Mouse (Mus musculus): ENCODE data around the gene Shisa8. TPM values are rescaled to one million over a fixed set of nuclear protein-coding genes. Genes with fewer than 3 reads are reported as not detected.
A peak's percentile ranks its signal among the peaks of the same experiment; 100 is the strongest.

Gene Shisa8
- polyA plus RNA-seq, 1 experiment from 2014 or later, result 0.32 TPM

DNA sequence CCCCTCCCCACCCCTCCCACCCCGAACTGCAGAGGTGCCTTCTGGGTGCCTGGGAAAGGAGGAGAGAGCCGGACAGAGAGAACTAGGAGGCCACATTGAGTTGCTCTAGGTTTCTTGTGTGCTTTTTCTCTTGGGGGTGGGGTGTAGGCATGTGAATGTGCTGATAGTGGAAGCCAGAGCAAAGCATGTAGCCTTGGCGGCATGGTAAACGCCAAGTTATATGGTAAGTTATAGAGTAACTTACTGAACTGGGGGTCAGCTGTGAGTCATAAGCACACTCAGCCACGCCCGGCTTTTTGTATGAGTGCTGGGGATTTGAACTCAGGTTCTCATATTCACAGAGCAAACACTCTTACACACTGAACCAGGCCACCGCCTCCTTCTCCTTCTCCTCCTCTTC lies 48.1 kb downstream of the Shisa8 start:
- H3K27ac ChIP-seq (ENCODE audit: low read length), result peak overlapping the region; percentile 49
- ATAC-seq (replicated peaks; ENCODE audit: extremely low read depth, insufficient read depth, low FRiP score), result no peak
- H3K4me2 ChIP-seq (ENCODE audit: low read depth, low read length), result no peak overlapping the region

DNA sequence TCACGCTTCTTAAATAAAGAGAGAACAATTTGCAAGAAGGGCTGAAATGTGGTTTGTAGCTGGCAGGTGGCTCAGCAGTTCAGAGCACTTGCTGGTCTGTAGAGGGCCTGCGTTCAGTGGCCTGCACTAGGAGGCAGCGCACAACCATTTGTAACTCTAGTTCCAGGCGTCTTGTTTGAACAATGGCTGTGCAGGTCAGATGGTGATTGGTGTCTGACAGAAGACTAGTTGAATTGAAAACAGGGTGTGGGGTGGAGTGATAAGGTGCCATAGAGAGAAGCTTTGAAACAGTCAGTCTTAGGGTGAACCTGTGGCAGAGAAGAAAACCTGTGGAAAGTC lies 48.6 kb downstream of the Shisa8 start:
- ATAC-seq (replicated peaks; ENCODE audit: extremely low read depth, insufficient read depth, low FRiP score), result no peak
- H3K4me2 ChIP-seq (ENCODE audit: low read depth, low read length), result no peak overlapping the region
- no peaks in the 10 kb centered on the region for H3K36me3 ChIP-seq (ENCODE audit: control insufficient read depth, insufficient read depth)
- WGBS, result 61% methylated on average over 4 of the region's 4 CpGs
- no peak overlapping the region for H3K4me3 ChIP-seq (ENCODE audit: low read length)
- no peaks in the 10 kb centered on the region for H3K27me3 ChIP-seq (ENCODE audit: control insufficient read depth, insufficient read depth, low read length)
- H3K4me1 ChIP-seq (ENCODE audit: control insufficient read depth, insufficient read depth, low read length), result peaks cover 58% of the 10 kb centered on the region
- H3K27ac ChIP-seq (ENCODE audit: low read length), result peak overlapping the region; percentile 49
- H3K9ac ChIP-seq (ENCODE audit: low read length), result no peak overlapping the region
- no peaks in the 10 kb centered on the region for H3K9me3 ChIP-seq (replicated peaks; ENCODE audit: control insufficient read depth, low read length)

More for the DNA sequence above, 48.1 kb downstream of the Shisa8 start:
- Histone ChIP-seq H3K27me3 (ENCODE audit: control insufficient read depth, insufficient read depth, low read length) (no peaks in the 10 kb centered on the region), H3K4me1 (ENCODE audit: control insufficient read depth, insufficient read depth, low read length) (peaks cover 62% of the 10 kb centered on the region), H3K4me3 (ENCODE audit: low read length) (no peak overlapping the region), H3K36me3 (ENCODE audit: control insufficient read depth, insufficient read depth) (no peaks in the 10 kb centered on the region), H3K9me3 (replicated peaks; ENCODE audit: control insufficient read depth, low read length) (no peaks in the 10 kb centered on the region), H3K9ac (ENCODE audit: low read length) (0 out of 2 replicates have a peak overlapping the region, but pooled peaks have one; percentile 28)
- 55% methylated on average over 7 of the region's 7 CpGs for WGBS

GRCm38 (mm10) chr15:82163356-82164060 lies 49.1 kb downstream of the Shisa8 start:
- no peak for ATAC-seq (replicated peaks; ENCODE audit: extremely low read depth, insufficient read depth, low FRiP score)
- H3K4me2 ChIP-seq (ENCODE audit: low read depth, low read length), result no peak overlapping the region
- WGBS, result 77% methylated on average over 10 of the region's 10 CpGs
- H3K4me1 ChIP-seq (ENCODE audit: control insufficient read depth, insufficient read depth, low read length), result peaks cover 58% of the 10 kb centered on the region
- H3K27ac ChIP-seq (ENCODE audit: low read length), result peak overlapping the region; percentile 49
- no peaks in the 10 kb centered on the region for H3K36me3 ChIP-seq (ENCODE audit: control insufficient read depth, insufficient read depth)
- no peaks in the 10 kb centered on the region for H3K27me3 ChIP-seq (ENCODE audit: control insufficient read depth, insufficient read depth, low read length)
- no peak overlapping the region for H3K4me3 ChIP-seq (ENCODE audit: low read length)
- no peaks in the 10 kb centered on the region for H3K9me3 ChIP-seq (replicated peaks; ENCODE audit: control insufficient read depth, low read length)
- H3K9ac ChIP-seq (ENCODE audit: low read length), result no peak overlapping the region

DNA sequence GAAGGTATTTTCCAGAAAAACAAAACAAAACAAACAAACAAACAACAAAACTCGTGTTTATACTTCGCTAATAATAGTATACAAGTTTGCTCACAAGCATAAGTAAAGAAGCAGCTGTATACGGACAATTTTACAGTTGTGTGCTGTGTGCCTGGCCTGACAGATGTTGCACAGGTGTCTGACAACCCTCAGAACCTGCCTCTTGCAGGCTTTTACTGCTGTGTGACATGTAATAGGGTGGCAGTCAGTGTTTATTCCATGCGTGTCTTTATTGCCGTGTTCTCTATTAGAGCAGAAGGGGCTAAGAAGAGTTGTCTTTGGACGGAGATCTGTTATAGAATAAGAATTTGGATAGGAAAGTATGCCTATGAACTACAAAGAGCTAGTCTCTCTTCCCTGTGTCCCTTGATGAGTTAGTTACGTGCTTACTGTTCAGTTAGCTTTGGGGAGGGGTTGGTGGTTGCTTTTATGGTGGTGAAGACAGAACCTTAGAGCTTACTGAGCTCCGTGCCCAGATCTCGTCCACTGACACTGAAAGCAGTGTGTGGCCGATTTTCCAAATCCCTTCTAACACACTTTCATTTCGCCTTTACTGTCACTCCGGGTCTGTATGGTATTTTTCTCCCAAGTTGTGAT lies 50.5 kb downstream of the Shisa8 start:
- Histone ChIP-seq H3K36me3 (ENCODE audit: control insufficient read depth, insufficient read depth) (no peaks in the 10 kb centered on the region), H3K9me3 (replicated peaks; ENCODE audit: control insufficient read depth, low read length) (no peaks in the 10 kb centered on the region), H3K4me3 (ENCODE audit: low read length) (no peak overlapping the region), H3K4me2 (ENCODE audit: low read depth, low read length) (no peak overlapping the region), H3K4me1 (ENCODE audit: control insufficient read depth, insufficient read depth, low read length) (peaks cover 49% of the 10 kb centered on the region), H3K27me3 (ENCODE audit: control insufficient read depth, insufficient read depth, low read length) (no peaks in the 10 kb centered on the region), H3K9ac (ENCODE audit: low read length) (no peak overlapping the region), H3K27ac (ENCODE audit: low read length) (peak overlapping the region; percentile 72; the same call in 1 of the 2 replicates)
- no peak for ATAC-seq (replicated peaks; ENCODE audit: extremely low read depth, insufficient read depth, low FRiP score)
- WGBS, result 87% methylated on average over 12 of the region's 12 CpGs

DNA sequence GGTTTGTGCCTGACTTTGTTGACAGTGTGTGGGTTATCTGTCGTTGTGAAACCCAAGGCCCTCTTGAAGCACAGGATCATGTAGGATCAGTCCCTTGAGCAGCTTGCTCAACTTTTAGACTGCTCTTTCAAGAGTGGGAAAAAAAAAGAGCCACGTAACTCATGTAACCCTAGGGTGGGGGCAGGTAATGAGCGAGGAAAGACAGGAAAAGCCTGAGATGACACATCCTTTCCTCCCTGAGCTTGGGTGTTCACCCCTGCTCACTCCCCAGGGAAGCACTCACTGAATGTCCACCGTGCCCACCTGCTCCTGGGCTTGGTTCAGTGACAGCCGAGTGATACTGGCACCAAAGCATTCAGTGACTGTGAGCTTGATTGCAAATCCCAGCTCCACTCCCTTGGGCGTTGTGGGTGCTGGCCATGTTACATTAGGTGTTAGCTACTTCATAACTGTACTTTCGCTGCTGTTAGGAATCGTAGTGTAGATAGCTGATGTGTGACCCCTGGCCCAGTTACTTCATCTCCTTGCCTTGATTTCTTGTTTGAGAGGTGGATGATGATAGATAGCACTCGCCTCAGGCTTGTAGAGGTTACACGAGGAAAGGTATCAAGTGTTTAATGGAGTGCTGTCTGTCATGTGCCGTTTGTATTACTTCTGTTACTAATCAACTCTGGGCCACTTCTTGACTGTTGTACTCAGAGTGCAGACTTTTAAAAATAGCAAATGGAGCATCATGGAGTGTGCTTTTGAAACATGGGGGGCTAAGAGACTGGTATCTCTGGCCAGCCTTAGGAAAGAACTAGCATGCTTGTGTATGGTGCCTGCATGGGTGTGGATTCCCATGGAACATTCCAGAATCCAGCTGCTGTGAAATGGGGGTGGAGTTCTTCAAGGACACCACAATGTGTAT lies 51.6 kb downstream of the Shisa8 start:
- no peak overlapping the region for H3K4me2 ChIP-seq (ENCODE audit: low read depth, low read length)
- no peaks in the 10 kb centered on the region for H3K27me3 ChIP-seq (ENCODE audit: control insufficient read depth, insufficient read depth, low read length)
- H3K27ac ChIP-seq (ENCODE audit: low read length), result peak overlapping the region; percentile 72
- 0 out of 2 replicates have a peak overlapping the region, but pooled peaks have one; percentile 11 for H3K9ac ChIP-seq (ENCODE audit: low read length)
- H3K4me3 ChIP-seq (ENCODE audit: low read length), result no peak overlapping the region
- ATAC-seq (replicated peaks; ENCODE audit: extremely low read depth, insufficient read depth, low FRiP score), result no peak
- 44% methylated on average over 11 of the region's 11 CpGs for whole genome bisulfite sequencing
- no peaks in the 10 kb centered on the region for H3K36me3 ChIP-seq (ENCODE audit: control insufficient read depth, insufficient read depth)
- no peaks in the 10 kb centered on the region for H3K9me3 ChIP-seq (replicated peaks; ENCODE audit: control insufficient read depth, low read length)
- peaks cover 41% of the 10 kb centered on the region for H3K4me1 ChIP-seq (ENCODE audit: control insufficient read depth, insufficient read depth, low read length)

- ATAC-seq (replicated peaks; ENCODE audit: extremely low read depth, insufficient read depth, low FRiP score), result no peak
- no peak overlapping the region for H3K27ac ChIP-seq (ENCODE audit: low read length)
- no peaks in the 10 kb centered on the region for H3K27me3 ChIP-seq (ENCODE audit: control insufficient read depth, insufficient read depth, low read length)
- H3K4me1 ChIP-seq (ENCODE audit: control insufficient read depth, insufficient read depth, low read length), result peaks cover 32% of the 10 kb centered on the region
- whole genome bisulfite sequencing, result 84% methylated on average over 9 of the region's 9 CpGs
- no peaks in the 10 kb centered on the region for H3K36me3 ChIP-seq (ENCODE audit: control insufficient read depth, insufficient read depth)
- no peak overlapping the region for H3K4me2 ChIP-seq (ENCODE audit: low read depth, low read length)
- H3K9me3 ChIP-seq (replicated peaks; ENCODE audit: control insufficient read depth, low read length), result no peaks in the 10 kb centered on the region
- H3K9ac ChIP-seq (ENCODE audit: low read length), result no peak overlapping the region
- no peak overlapping the region for H3K4me3 ChIP-seq (ENCODE audit: low read length)
These were observed 53.1 kb downstream of the Shisa8 start for GRCm38 (mm10) chr15:82159471-82159870.

DNA sequence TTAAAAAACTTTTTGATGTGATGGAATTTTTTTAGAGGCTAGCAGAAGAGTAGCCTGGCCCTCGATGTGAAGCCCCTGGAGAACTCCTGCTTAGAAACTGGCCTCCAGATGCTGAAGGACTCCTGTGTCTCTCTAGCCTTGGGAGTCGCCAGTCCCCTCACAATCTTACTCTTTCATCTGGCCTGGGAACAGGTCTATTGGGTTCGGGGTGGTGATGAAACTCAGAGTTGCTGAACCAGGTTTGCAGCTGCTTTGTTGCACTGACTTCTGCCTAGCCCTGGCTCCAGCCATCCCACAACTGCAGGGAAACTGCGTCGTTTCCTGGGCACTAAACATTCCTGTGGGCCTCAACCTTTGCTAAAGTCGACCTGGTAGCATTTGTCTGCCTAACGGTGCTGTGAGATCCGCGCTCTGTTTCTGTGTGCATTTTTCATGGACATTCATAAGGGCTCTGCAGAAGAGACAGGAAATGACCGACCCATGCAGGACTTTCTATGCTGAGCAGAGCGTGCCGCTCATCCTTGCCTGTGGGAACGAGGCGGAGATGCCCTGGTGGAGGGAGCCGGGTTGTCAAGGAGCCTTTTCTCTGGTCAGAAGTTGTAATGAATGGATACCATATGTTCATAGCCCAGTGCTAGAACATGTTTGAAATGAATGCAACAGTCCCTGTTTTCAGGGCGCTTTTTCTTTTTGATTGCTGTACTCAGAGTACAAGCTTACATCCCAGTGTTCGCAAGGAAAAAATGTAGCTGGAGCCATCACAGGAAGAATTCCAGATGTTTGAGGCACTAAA lies 54.2 kb downstream of the Shisa8 start:
- ATAC-seq (replicated peaks; ENCODE audit: extremely low read depth, insufficient read depth, low FRiP score), result no peak
- Histone ChIP-seq H3K9me3 (replicated peaks; ENCODE audit: control insufficient read depth, low read length) (no peaks in the 10 kb centered on the region), H3K27ac (ENCODE audit: low read length) (no peak overlapping the region), H3K9ac (ENCODE audit: low read length) (no peak overlapping the region), H3K4me1 (ENCODE audit: control insufficient read depth, insufficient read depth, low read length) (peaks cover 23% of the 10 kb centered on the region), H3K27me3 (ENCODE audit: control insufficient read depth, insufficient read depth, low read length) (no peaks in the 10 kb centered on the region), H3K36me3 (ENCODE audit: control insufficient read depth, insufficient read depth) (no peaks in the 10 kb centered on the region), H3K4me3 (ENCODE audit: low read length) (no peak overlapping the region), H3K4me2 (ENCODE audit: low read depth, low read length) (no peak overlapping the region)
- 64% methylated on average over 17 of the region's 17 CpGs for WGBS

DNA sequence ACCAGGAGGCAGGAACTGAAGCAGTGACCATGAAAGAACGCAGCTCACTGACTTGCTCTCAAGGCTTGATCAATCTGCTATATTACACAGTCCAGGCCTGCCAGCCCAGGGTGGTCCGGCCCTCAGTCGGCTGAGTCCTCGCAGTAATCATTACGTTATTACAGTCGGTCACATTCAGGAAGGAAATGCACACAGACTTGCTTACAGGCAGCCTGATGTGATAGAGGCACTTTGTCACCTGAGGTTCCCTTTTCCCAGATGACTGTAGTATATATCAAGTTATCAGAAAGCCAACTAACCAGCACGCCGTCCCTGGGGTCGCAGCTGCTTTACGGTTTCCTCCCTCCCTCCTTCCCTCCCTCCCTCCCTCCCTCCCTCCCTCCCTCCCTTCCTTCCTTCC lies 55.7 kb downstream of the Shisa8 start:
- no peak for ATAC-seq (replicated peaks; ENCODE audit: extremely low read depth, insufficient read depth, low FRiP score)
- no peaks in the 10 kb centered on the region for H3K27me3 ChIP-seq (ENCODE audit: control insufficient read depth, insufficient read depth, low read length)
- no peak overlapping the region for H3K4me3 ChIP-seq (ENCODE audit: low read length)
- WGBS, result 61% methylated on average over 10 of the region's 10 CpGs
- H3K9me3 ChIP-seq (replicated peaks; ENCODE audit: control insufficient read depth, low read length), result no peaks in the 10 kb centered on the region
- H3K36me3 ChIP-seq (ENCODE audit: control insufficient read depth, insufficient read depth), result no peaks in the 10 kb centered on the region
- no peak overlapping the region for H3K9ac ChIP-seq (ENCODE audit: low read length)
- no peak overlapping the region for H3K4me2 ChIP-seq (ENCODE audit: low read depth, low read length)
- H3K4me1 ChIP-seq (ENCODE audit: control insufficient read depth, insufficient read depth, low read length), result peaks cover 23% of the 10 kb centered on the region
- H3K27ac ChIP-seq (ENCODE audit: low read length), result no peak overlapping the region

Measured in heart, embryonic 16.5 days (tissue).